In the genomic region with DNA sequence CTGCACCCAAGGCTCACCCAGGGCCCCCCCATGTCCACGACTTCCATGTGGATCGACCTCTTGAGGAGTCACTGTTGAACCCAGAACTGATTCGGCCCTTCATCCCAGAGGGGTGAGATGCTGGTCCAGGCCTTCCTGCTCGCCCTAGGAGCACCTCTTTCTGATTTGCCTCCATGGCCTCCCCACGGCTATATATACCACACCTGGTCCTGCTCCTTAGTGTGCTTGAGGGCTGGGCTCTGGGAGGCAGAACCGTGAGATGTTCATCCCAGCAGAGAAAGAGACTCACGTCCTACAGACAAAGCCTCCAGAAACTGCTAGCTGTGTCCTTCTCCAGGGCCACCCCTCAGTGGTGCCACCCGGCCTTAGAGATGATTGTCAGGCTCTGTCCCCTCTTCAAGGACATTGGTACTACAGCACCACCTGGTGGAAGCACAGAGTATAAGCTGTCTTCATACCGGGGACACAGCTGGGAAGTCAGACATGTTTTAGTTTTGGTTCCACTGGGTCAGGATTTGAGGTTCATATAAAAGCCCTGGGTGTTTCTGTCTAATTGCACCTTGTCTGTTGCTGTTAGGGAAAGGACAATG, we compare ENCODE assay signal across 8 mouse cellular contexts. TPM values are rescaled to one million over a fixed set of nuclear protein-coding genes. Genes with fewer than 3 reads are reported as not detected.
DNase-seq lines count a peak whose midpoint lies in the region; ATAC-seq and TF ChIP-seq lines count a peak whose summit lies in the region.

No protein-coding gene starts in this region.

- H3K4me3 ChIP-seq in E14TG2a.4 (replicated peaks; ENCODE audit: low read length) = no peak overlapping the region
- no peak overlapping the region for H3K4me3 ChIP-seq in forebrain, embryonic 11.5 days (ENCODE audit: low read depth, low read length)
- no peak overlapping the region for H3K4me3 ChIP-seq in liver, postnatal 0 days (ENCODE audit: low read depth, low read length)
- no peak overlapping the region for H3K4me3 ChIP-seq in neural tube, embryonic 13.5 days

- DNase-seq in c-Kit-negative CD71-positive TER-119-positive erythroid progenitor cells, embryonic 14.5 days (ENCODE audit: low read depth, low spot score) = peak; percentile 49
- peak; percentile 75 for DNase-seq in forebrain, embryonic 11.5 days (ENCODE audit: low spot score)
- peak; percentile 72 to 85 for DNase-seq in heart, postnatal 14 days
- peak; percentile 62 to 82 for DNase-seq in kidney, postnatal 36 days
- peak; percentile 78 for DNase-seq in liver, postnatal 0 days
- DNase-seq in testis, postnatal 14 days (ENCODE audit: low spot score) = peak; percentile 40

- H3K36me3 ChIP-seq in E14TG2a.4 (ENCODE audit: insufficient read depth, low read length) = peaks cover 13% of the 10 kb centered on the region
- no peaks in the 10 kb centered on the region for H3K36me3 ChIP-seq in forebrain, embryonic 11.5 days (ENCODE audit: control insufficient read depth, insufficient read depth, low read length)
- peaks cover 10% of the 10 kb centered on the region for H3K36me3 ChIP-seq in liver, postnatal 0 days (replicated peaks; ENCODE audit: insufficient read depth, low read length)
- peaks cover 19% of the 10 kb centered on the region; the same call in 1 of the 2 replicates for H3K36me3 ChIP-seq in neural tube, embryonic 13.5 days

- peak; percentile 66 for TF ChIP-seq CTCF in E14TG2a.4 (conservative IDR thresholded peaks at IDR 0.05; ENCODE audit: low read length)
- peak; percentile 97 for TF ChIP-seq CTCF in liver, postnatal 0 days (IDR thresholded peaks at IDR 0.05; ENCODE audit: low read depth)

- intact Hi-C loops in heart, postnatal 14 days (cut with DNase I) = loop anchor here (1.0 to 10.0 kb wide), 3 partner anchors 124 to 254 kb away; no protein-coding TSS in a partner anchor

- TF ChIP-seq EP300 in liver, postnatal 0 days (IDR thresholded peaks at IDR 0.05; ENCODE audit: low read depth) = no peak

- H3K4me1 ChIP-seq in E14TG2a.4 (replicated peaks; ENCODE audit: low read depth, low read length) = peaks cover 29% of the 10 kb centered on the region
- H3K4me1 ChIP-seq in forebrain, embryonic 11.5 days (replicated peaks; ENCODE audit: control insufficient read depth, insufficient read depth, low read length) = no peaks in the 10 kb centered on the region
- H3K4me1 ChIP-seq in liver, postnatal 0 days (ENCODE audit: insufficient read depth) = no peaks in the 10 kb centered on the region
- no peaks in the 10 kb centered on the region for H3K4me1 ChIP-seq in neural tube, embryonic 13.5 days (replicated peaks)

- H3K27me3 ChIP-seq in E14TG2a.4 (ENCODE audit: insufficient read depth, low read length) = no peaks in the 10 kb centered on the region
- H3K27me3 ChIP-seq in forebrain, embryonic 11.5 days (ENCODE audit: control insufficient read depth, insufficient read depth, low read length) = no peaks in the 10 kb centered on the region
- no peaks in the 10 kb centered on the region for H3K27me3 ChIP-seq in liver, postnatal 0 days (ENCODE audit: insufficient read depth, low read length)
- no peaks in the 10 kb centered on the region for H3K27me3 ChIP-seq in neural tube, embryonic 13.5 days

- H3K9me3 ChIP-seq in E14TG2a.4 (ENCODE audit: low read length) = no peaks in the 10 kb centered on the region
- H3K9me3 ChIP-seq in forebrain, embryonic 11.5 days (ENCODE audit: control insufficient read depth, low read length) = no peaks in the 10 kb centered on the region
- no peaks in the 10 kb centered on the region for H3K9me3 ChIP-seq in liver, postnatal 0 days (ENCODE audit: low read length)
- no peaks in the 10 kb centered on the region for H3K9me3 ChIP-seq in neural tube, embryonic 13.5 days

- ATAC-seq in forebrain, embryonic 11.5 days (replicated peaks; ENCODE audit: low FRiP score) = peak; percentile 67
- peak; percentile 82 for ATAC-seq in liver, postnatal 0 days
- ATAC-seq in neural tube, embryonic 13.5 days (ENCODE audit: low read depth) = peak; percentile 40; the same call in 1 of the 2 replicates

- no peak overlapping the region for H3K9ac ChIP-seq in forebrain, embryonic 11.5 days (ENCODE audit: low read length)
- no peak overlapping the region for H3K9ac ChIP-seq in liver, postnatal 0 days (replicated peaks)
- no peak overlapping the region for H3K9ac ChIP-seq in neural tube, embryonic 13.5 days

- WGBS in forebrain, embryonic 11.5 days = 60% methylated on average over 9 of the region's 9 CpGs
- 49% methylated on average over 9 of the region's 9 CpGs for WGBS in liver, postnatal 0 days (ENCODE audit: insufficient replicate concordance)
- WGBS in neural tube, embryonic 13.5 days = 55% methylated on average over 9 of the region's 9 CpGs

- no peak overlapping the region for H3K4me2 ChIP-seq in forebrain, embryonic 11.5 days (ENCODE audit: low read depth, low read length, severe bottlenecking)
- H3K4me2 ChIP-seq in liver, postnatal 0 days (ENCODE audit: low read depth, low read length) = no peak overlapping the region
- H3K4me2 ChIP-seq in neural tube, embryonic 13.5 days = no peak overlapping the region

- no peak overlapping the region for H3K27ac ChIP-seq in forebrain, embryonic 11.5 days (ENCODE audit: low read depth, low read length)
- no peak overlapping the region for H3K27ac ChIP-seq in liver, postnatal 0 days (ENCODE audit: low read depth)
- H3K27ac ChIP-seq in neural tube, embryonic 13.5 days (replicated peaks) = no peak overlapping the region

RNA-seq across cellular contexts. Expression of a gene that starts 6.8 kb away (rescaled TPM):
- polyA plus RNA-seq in forebrain, embryonic 11.5 days (2014; fragmentation: Nextera tagmentation; extraction: Ambion mirVana) = 9.4 and 9.5 TPM in 2 replicates
- 1 to 10 TPM; 3.4 to 5.0 TPM for total RNA-seq in heart, postnatal 14 days (2021)
- polyA plus RNA-seq in liver, postnatal 0 days (2015; fragmentation: Nextera tagmentation; extraction: Ambion mirVana) = 4.5 and 4.8 TPM in 2 replicates
- polyA plus RNA-seq in neural tube, embryonic 13.5 days (2015; fragmentation: Nextera tagmentation; extraction: Ambion mirVana) = 16.9 and 20.7 TPM in 2 replicates

RNA-seq across cellular contexts. Expression of a gene that starts 58.6 kb away (rescaled TPM):
- not detected in 2 replicates for polyA plus RNA-seq in forebrain, embryonic 11.5 days (2014; fragmentation: Nextera tagmentation; extraction: Ambion mirVana)
- not detected for total RNA-seq in heart, postnatal 14 days (2021)
- not detected in 2 replicates for polyA plus RNA-seq in liver, postnatal 0 days (2015; fragmentation: Nextera tagmentation; extraction: Ambion mirVana)
- polyA plus RNA-seq in neural tube, embryonic 13.5 days (2015; fragmentation: Nextera tagmentation; extraction: Ambion mirVana) = not detected in 2 replicates
